9 mouse cellular contexts compared by ENCODE assay signal in genomic region chr16:43303245-43304197, GRCm38 (mm10).
DNase-seq lines count a peak whose midpoint lies in the region; ATAC-seq and TF ChIP-seq lines count a peak whose summit lies in the region.
"Had no signal": no experiment of that assay in that cellular context is flagged by ENCODE, and none has a peak within 500 bp of the region (broad histone marks: within the 10 kb centered on the region; RNA-seq: fewer than 3 reads in every experiment).

No protein-coding gene starts in this region.

- TF ChIP-seq CTCF in liver, adult 2 months (IDR thresholded peaks at IDR 0.05; ENCODE audit: low read depth, low read length): 0 out of 2 replicates have a peak, but pooled peaks have one; percentile 9
- no peak for TF ChIP-seq CTCF in forebrain, postnatal 0 days (IDR thresholded peaks at IDR 0.05; ENCODE audit: low read depth)
- no peak for TF ChIP-seq CTCF in lung, postnatal 0 days (IDR thresholded peaks at IDR 0.05)

- TF ChIP-seq EP300 in lung, postnatal 0 days (IDR thresholded peaks at IDR 0.05): no peak

- 38% methylated on average over 9 of the region's 9 CpGs for WGBS in liver, adult 2 months
- 71% methylated on average over 9 of the region's 9 CpGs for WGBS in forebrain, postnatal 0 days
- WGBS in lung, postnatal 0 days: 52% methylated on average over 9 of the region's 9 CpGs

- peaks cover 5% of the 10 kb centered on the region; the same call in 1 of the 2 replicates for H3K79me2 ChIP-seq in liver, adult 2 months (ENCODE audit: control insufficient read depth, insufficient read depth, low read length)

- no peaks in the 10 kb centered on the region for H3K27me3 ChIP-seq in liver, adult 2 months (ENCODE audit: control insufficient read depth, insufficient read depth, low read length)
- H3K27me3 ChIP-seq in forebrain, postnatal 0 days (ENCODE audit: insufficient read depth, low read length): no peaks in the 10 kb centered on the region
- H3K27me3 ChIP-seq in lung, postnatal 0 days (replicated peaks; ENCODE audit: insufficient read depth, low read length): no peaks in the 10 kb centered on the region
- H3K27me3 ChIP-seq: neural tube, embryonic 13.5 days had no signal

- peaks cover 16% of the 10 kb centered on the region for H3K4me1 ChIP-seq in liver, adult 2 months (ENCODE audit: control insufficient read depth, insufficient read depth, low read length)
- no peaks in the 10 kb centered on the region for H3K4me1 ChIP-seq in forebrain, postnatal 0 days (ENCODE audit: insufficient read depth)
- no peaks in the 10 kb centered on the region for H3K4me1 ChIP-seq in lung, postnatal 0 days (ENCODE audit: insufficient read depth, low read depth, low read length)

- no peak overlapping the region for H3K4me2 ChIP-seq in forebrain, postnatal 0 days (ENCODE audit: low read depth)
- H3K4me2 ChIP-seq in lung, postnatal 0 days (replicated peaks; ENCODE audit: low read depth, low read length): no peak overlapping the region
- H3K4me2 ChIP-seq: neural tube, embryonic 13.5 days had no signal

- peak; percentile 61 for ATAC-seq in forebrain, postnatal 0 days
- ATAC-seq in hematopoietic stem cell, adult 5-6 weeks (replicated peaks in 1 of 2; ENCODE audit: insufficient read depth in 1 of 2, low FRiP score in 2 of 2, low TSS enrichment in 1 of 2, low read depth in 1 of 2, poor library complexity in 2 of 2, severe bottlenecking in 2 of 2): peak; percentile 48 to 81; a peak in 3 of 4 replicates
- 0 out of 2 replicates have a peak, but pooled peaks have one; percentile 28 for ATAC-seq in lung, postnatal 0 days
- ATAC-seq in granulocyte monocyte progenitor cell, adult 5-6 weeks (replicated peaks; ENCODE audit: poor library complexity, severe bottlenecking): no peak

- peak overlapping the region; percentile 41; the same call in 1 of the 2 replicates for H3K9ac ChIP-seq in liver, adult 2 months (ENCODE audit: low read depth, low read length)
- no peak overlapping the region for H3K9ac ChIP-seq in forebrain, postnatal 0 days
- no peak overlapping the region for H3K9ac ChIP-seq in lung, postnatal 0 days (replicated peaks; ENCODE audit: low read depth)
- H3K9ac ChIP-seq: neural tube, embryonic 13.5 days had no signal

- H3K9me3 ChIP-seq in forebrain, postnatal 0 days (ENCODE audit: low read length): no peaks in the 10 kb centered on the region
- H3K9me3 ChIP-seq in lung, postnatal 0 days (ENCODE audit: low read length): no peaks in the 10 kb centered on the region
- H3K9me3 ChIP-seq: neural tube, embryonic 13.5 days had no signal

- peak; percentile 91 for DNase-seq in liver, adult 2 months (ENCODE audit: extremely low read depth, low read depth, low spot score)
- no peak for DNase-seq in liver
- DNase-seq in adrenal gland, postnatal 25 days: peak; percentile 40
- DNase-seq in forebrain, postnatal 0 days: peak; percentile 33
- peak; percentile 32 for DNase-seq in lung, postnatal 0 days (ENCODE audit: low spot score)
- no peak for DNase-seq in spleen, postnatal 4 days (ENCODE audit: low spot score in 2 of 2)

- peaks cover 8% of the 10 kb centered on the region for H3K36me3 ChIP-seq in liver, adult 2 months (ENCODE audit: control insufficient read depth, insufficient read depth, low read length)
- H3K36me3 ChIP-seq in forebrain, postnatal 0 days (ENCODE audit: insufficient read depth): no peaks in the 10 kb centered on the region
- no peaks in the 10 kb centered on the region for H3K36me3 ChIP-seq in lung, postnatal 0 days (ENCODE audit: insufficient read depth, low read length)
- H3K36me3 ChIP-seq: neural tube, embryonic 13.5 days had no signal

- H3K27ac ChIP-seq in liver, adult 2 months (replicated peaks; ENCODE audit: insufficient read depth, low read depth, low read length): peak overlapping the region; percentile 86
- no peak overlapping the region for H3K27ac ChIP-seq in forebrain, postnatal 0 days (ENCODE audit: low read depth, low read length)
- H3K27ac ChIP-seq in lung, postnatal 0 days (ENCODE audit: low read length): no peak overlapping the region
- H3K27ac ChIP-seq: neural tube, embryonic 13.5 days had no signal

- H3K4me3 ChIP-seq in liver, adult 2 months (ENCODE audit: insufficient read depth, low read depth, low read length): no peak overlapping the region
- no peak overlapping the region for H3K4me3 ChIP-seq in forebrain, postnatal 0 days (ENCODE audit: low read depth, low read length)
- H3K4me3 ChIP-seq in lung, postnatal 0 days (ENCODE audit: low read depth, low read length): no peak overlapping the region
- H3K4me3 ChIP-seq: neural tube, embryonic 13.5 days had no signal

- TF ChIP-seq POLR2A in liver, adult 2 months (IDR thresholded peaks at IDR 0.05; ENCODE audit: extremely low read depth, insufficient read depth, low read length): no peak

Comparison
In these comparisons a context has a peak if more than half of its experiments do, and no peak if none do; other contexts are left out.
1. DNase-seq: peak in liver, adult 2 months (single experiment), adrenal gland, postnatal 25 days (single experiment), forebrain, postnatal 0 days (single experiment) and lung, postnatal 0 days (single experiment); none in liver (single experiment) and spleen, postnatal 4 days (0 of 2).